Mouse (Mus musculus) cortical plate, adult 2 months (tissue): Measurements from ENCODE around the gene Kctd6.

Experiments
- CTCF ChIP-seq: fragments of 200-500 bp; IDR thresholded peaks from 2 replicates; pipeline ENCODE4 v1.5.1; 2011; ENCODE audit warnings: mild to moderate bottlenecking, control low read depth, low read length; ENCODE audit not compliant: insufficient read depth; ENCODE audit errors: extremely low read depth
- POLR2A ChIP-seq: fragments of 200-500 bp; IDR thresholded peaks from 2 replicates; pipeline ENCODE4 v1.6.1; 2011; ENCODE audit warnings: mild to moderate bottlenecking, low read length, control low read depth; ENCODE audit not compliant: insufficient read depth; ENCODE audit errors: extremely low read depth

- TF ChIP-seq CTCF (no peak), POLR2A (no peak)
Observed at GRCm38 (mm10) chr14:8246878-8247277, 32.9 kb downstream of the Kctd6 start.
